Mouse (Mus musculus) stomach, embryonic 15.5 days (tissue): ENCODE data around the gene Ifna9. TPM values are rescaled to one million over a fixed set of nuclear protein-coding genes. Genes with fewer than 3 reads are reported as not detected.

Source experiments
- polyA plus RNA-seq: library from polyadenylated mRNA; unstranded; fragments of >200 nt; fragmentation: Nextera tagmentation; extraction: Ambion mirVana; gene quantifications from 2 replicates; pipeline ENCODE4 v1.2.1, GENCODE M21; 2015

Ifna9 gene
- polyA plus RNA-seq, 1 experiment from 2014 or later, result not detected

Other genes with a start within 250 kb of the Ifna9 start
- gene Hacd4, start 153.5 kb downstream of the Ifna9 start, polyA plus RNA-seq, result 12.0 and 13.4 TPM in 2 replicates
- gene Ifnb1, start 69.6 kb downstream of the Ifna9 start, polyA plus RNA-seq, result not detected in 2 replicates
- gene Ifna15, start 34.1 kb downstream of the Ifna9 start, polyA plus RNA-seq, result not detected in 2 replicates
- gene Ifna14, start 20.6 kb downstream of the Ifna9 start, polyA plus RNA-seq, result not detected in 2 replicates
- not detected in 2 replicates for gene Ifna12, start 11.0 kb upstream of the Ifna9 start, polyA plus RNA-seq
- gene C87499, start 42.0 kb upstream of the Ifna9 start, polyA plus RNA-seq, result not detected in 2 replicates
- not detected in 2 replicates for gene Ifna13, start 52.1 kb upstream of the Ifna9 start, polyA plus RNA-seq
- gene Ifna16, start 84.5 kb upstream of the Ifna9 start, polyA plus RNA-seq, result not detected in 2 replicates
- gene Ifna2, start 91.5 kb upstream of the Ifna9 start, polyA plus RNA-seq, result not detected in 2 replicates
- gene Ifnab, start 99.0 kb upstream of the Ifna9 start, polyA plus RNA-seq, result not detected in 2 replicates
- gene Gm26566, start 129.4 kb upstream of the Ifna9 start, polyA plus RNA-seq, result 0.49 and 1.0 TPM in 2 replicates
- gene Klhl9, start 130.1 kb upstream of the Ifna9 start, polyA plus RNA-seq, result 87.8 and 88.8 TPM in 2 replicates
- not detected in 2 replicates for gene Gm13271, start 162.5 kb upstream of the Ifna9 start, polyA plus RNA-seq
- gene Gm13283, start 167.7 kb upstream of the Ifna9 start, polyA plus RNA-seq, result 0.23 and 0.33 TPM in 2 replicates
- 0.30 and 0.70 TPM in 2 replicates for gene Gm13290, start 181.4 kb upstream of the Ifna9 start, polyA plus RNA-seq
- not detected in 2 replicates for gene Gm13289, start 184.5 kb upstream of the Ifna9 start, polyA plus RNA-seq
- gene Gm13272, start 187.5 kb upstream of the Ifna9 start, polyA plus RNA-seq, result 0.35 TPM in 1 of 2 replicates, not detected in the other
- gene Ifnz, start 189.7 kb upstream of the Ifna9 start, polyA plus RNA-seq, result 0.30 and 0.41 TPM in 2 replicates
- not detected in 2 replicates for gene Gm13276, start 193.3 kb upstream of the Ifna9 start, polyA plus RNA-seq
- gene Gm13277, start 196.2 kb upstream of the Ifna9 start, polyA plus RNA-seq, result not detected in 2 replicates
- not detected in 2 replicates for gene Gm13278, start 199.2 kb upstream of the Ifna9 start, polyA plus RNA-seq
- not detected in 2 replicates for gene Gm13275, start 202.1 kb upstream of the Ifna9 start, polyA plus RNA-seq
- gene Gm13279, start 205.0 kb upstream of the Ifna9 start, polyA plus RNA-seq, result not detected in 2 replicates
- 0.94 and 1.3 TPM in 2 replicates for gene Gm13285, start 207.3 kb upstream of the Ifna9 start, polyA plus RNA-seq
- 0.41 TPM in 1 of 2 replicates, not detected in the other for gene Gm13287, start 210.9 kb upstream of the Ifna9 start, polyA plus RNA-seq
- gene Gm13288, start 213.1 kb upstream of the Ifna9 start, polyA plus RNA-seq, result not detected in 2 replicates
- gene Ifna7, start 223.8 kb upstream of the Ifna9 start, polyA plus RNA-seq, result not detected in 2 replicates
- not detected in 2 replicates for gene Ifna11, start 227.6 kb upstream of the Ifna9 start, polyA plus RNA-seq
- gene Ifna6, start 235.0 kb upstream of the Ifna9 start, polyA plus RNA-seq, result not detected in 2 replicates
- gene Ifna5, start 243.1 kb upstream of the Ifna9 start, polyA plus RNA-seq, result not detected in 2 replicates
- not detected in 2 replicates for gene Ifna4, start 249.5 kb upstream of the Ifna9 start, polyA plus RNA-seq